Mouse (Mus musculus): ENCODE results near the gene Zbtb9. TPM values are rescaled to one million over a fixed set of nuclear protein-coding genes. Genes with fewer than 3 reads are reported as not detected.
"Not testable (repeated sequence)": the region's sequence is repeated elsewhere in the genome, so short reads cannot be mapped to it uniquely, and the experiment has no call there.

Gene Zbtb9
- total RNA-seq (2021): 10 to 100 TPM; 17.7 to 18.8 TPM

DNA sequence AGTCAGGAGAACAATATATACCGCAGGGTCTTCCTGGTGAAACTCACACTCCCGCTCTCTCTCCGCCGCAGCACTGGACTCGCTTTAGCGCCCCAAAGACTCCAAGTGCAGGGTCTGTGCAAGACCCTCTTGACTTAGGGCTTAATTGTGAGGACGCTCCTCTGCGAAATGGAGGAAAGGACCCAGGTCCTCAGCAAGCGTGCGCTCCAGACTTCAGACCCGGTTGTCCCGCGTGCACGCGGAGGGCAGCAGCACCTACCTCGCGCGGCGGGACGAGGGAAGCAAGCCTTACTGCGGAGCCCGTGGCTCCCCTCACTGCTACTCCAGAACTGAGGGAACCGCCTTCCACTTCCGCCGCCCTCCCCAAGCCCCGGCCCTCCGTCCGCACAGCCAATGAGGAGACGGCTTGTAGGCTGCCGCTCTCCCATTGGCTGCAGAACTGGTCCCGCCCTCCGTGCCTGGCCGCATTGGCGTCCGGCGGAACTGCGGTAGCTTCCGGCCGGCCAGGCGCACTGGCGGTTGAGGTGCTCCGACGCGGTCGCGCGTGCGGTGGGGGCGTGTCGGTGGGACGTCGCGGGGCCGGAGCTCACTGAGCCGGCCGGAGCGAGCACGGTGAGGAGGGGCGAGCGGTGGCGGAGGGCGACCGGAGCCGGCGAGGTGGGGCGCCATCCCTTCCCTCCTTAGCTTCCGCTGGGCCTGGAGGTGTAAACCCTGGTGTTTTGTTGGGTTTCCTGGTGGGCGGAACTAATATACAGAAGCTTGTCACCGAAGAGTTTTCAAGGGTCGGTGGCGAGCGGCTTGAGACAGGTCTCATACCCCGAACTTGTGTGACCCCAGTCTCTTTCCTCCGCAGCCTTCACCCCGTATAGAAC, at the start of gene Zbtb9:
Gene Zbtb9 (plus strand): TSS at position 465 of the 872 bp plus-strand sequence.
- DNase-seq (ENCODE audit: low spot score in 2 of 2): peak; percentile 95 to 98
- intact Hi-C loops (cut with DNase I): loop anchor here (1.0 to 5.0 kb wide), 2 partner anchors 32 to 44 kb away; partner anchors contain the start of gene Syngap1

GRCm38 (mm10) chr17:26925414-26925813, 47.6 kb upstream of the Zbtb9 start:
- DNase-seq (ENCODE audit: low spot score in 2 of 2); intact Hi-C loops (cut with DNase I): not testable (repeated sequence)

GRCm38 (mm10) chr17:26931795-26932194, 41.2 kb upstream of the Zbtb9 start:
- intact Hi-C loops (cut with DNase I): loop anchor here (1.0 kb wide), 1 partner anchor 97 kb away; no protein-coding TSS in a partner anchor
- not testable (repeated sequence) for DNase-seq (ENCODE audit: low spot score in 2 of 2)

DNA sequence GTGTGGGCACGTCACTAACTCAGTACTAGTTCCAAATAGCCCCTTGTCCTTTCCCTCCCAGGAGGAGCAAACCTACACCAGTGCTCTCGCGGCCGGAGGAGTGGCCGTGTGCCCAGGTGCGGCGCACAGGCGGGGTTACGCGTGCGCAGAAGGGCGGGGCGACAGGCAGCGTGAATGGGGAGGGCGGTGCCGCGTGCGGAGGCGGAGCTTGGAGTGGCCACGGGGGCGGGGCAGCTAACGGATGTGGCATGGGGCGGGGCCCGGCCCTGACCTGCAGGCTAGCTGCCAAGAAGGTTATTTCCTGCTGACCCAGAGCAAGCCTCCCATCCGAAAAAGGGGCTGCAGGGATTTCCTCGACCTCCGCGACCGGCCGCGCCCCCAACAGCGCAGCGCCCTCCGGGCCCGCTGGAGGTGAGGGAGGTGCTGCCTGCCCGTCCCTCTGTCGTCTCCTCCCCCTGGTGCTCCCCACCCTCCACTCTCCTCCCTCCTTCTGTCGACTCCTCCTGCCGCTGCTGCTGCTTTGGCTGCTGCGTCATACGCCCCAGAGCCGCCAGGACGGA, 40.0 kb upstream of the Zbtb9 start, which contains the start of gene Phf1:
Gene Phf1 (plus strand): TSS at position 214 of the 560 bp plus-strand sequence.
- intact Hi-C loops (cut with DNase I): loop anchor here (1.0 kb wide), 1 partner anchor 95 kb away; no protein-coding TSS in a partner anchor
- peak; percentile 96 for DNase-seq (ENCODE audit: low spot score in 2 of 2)

DNA sequence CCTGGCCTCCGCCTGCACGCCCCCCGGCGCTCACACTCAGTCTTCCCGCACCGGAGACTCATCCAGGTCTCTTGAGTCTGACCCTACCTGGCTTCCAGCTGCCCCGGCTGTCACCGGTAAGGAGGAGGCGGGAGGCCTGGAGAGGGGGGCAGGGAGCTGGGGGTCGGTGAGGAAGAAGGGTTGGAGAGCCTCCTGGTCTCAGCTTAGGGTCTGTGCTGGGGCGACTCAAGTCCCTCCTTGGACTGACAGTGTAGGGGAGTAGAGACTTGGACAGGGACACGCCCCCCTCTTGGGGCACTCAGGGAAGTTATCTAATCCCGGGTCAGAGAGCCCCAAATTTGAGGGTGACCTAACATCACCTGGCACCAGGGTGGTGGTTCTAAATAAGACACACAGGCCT, 39.5 kb upstream of the Zbtb9 start:
- intact Hi-C loops (cut with DNase I): no loop called here
- no peak for DNase-seq (ENCODE audit: low spot score in 2 of 2)

- intact Hi-C loops (cut with DNase I): no loop called here
- DNase-seq (ENCODE audit: low spot score in 2 of 2): peak in 1 of 2 experiments; percentile 1
Observed at GRCm38 (mm10) chr17:26933885-26934827, 38.8 kb upstream of the Zbtb9 start.

DNA sequence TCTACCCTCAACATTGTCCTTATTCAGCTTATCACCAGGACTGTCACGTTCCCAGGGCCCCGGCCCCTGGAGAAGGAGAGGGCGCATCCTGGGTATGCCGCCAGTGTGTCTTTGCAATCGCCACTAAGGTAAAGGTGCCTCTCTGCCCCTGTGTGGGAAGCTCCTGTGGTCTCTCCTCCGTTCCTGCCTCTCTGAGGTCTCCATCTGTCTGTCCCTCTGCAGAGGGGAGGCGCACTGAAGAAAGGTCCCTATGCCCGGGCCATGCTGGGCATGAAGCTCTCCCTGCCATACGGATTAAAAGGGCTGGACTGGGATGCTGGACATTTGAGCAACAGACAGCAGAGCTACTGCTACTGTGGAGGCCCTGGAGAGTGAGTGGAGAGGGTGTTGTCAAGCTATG, 37.9 kb upstream of the Zbtb9 start:
- DNase-seq (ENCODE audit: low spot score in 2 of 2): no peak
- intact Hi-C loops (cut with DNase I): no loop called here

GRCm38 (mm10) chr17:26936453-26936852, 36.5 kb upstream of the Zbtb9 start:
- DNase-seq (ENCODE audit: low spot score in 2 of 2): no peak
- intact Hi-C loops (cut with DNase I): no loop called here

GRCm38 (mm10) chr17:26936921-26937695, 35.9 kb upstream of the Zbtb9 start:
- DNase-seq (ENCODE audit: low spot score in 2 of 2): peak in 1 of 2 experiments; percentile 1
- intact Hi-C loops (cut with DNase I): no loop called here

GRCm38 (mm10) chr17:26937883-26938695, 34.9 kb upstream of the Zbtb9 start:
- DNase-seq (ENCODE audit: low spot score in 2 of 2): peak in 1 of 2 experiments; percentile 1
- intact Hi-C loops (cut with DNase I): no loop called here

DNA sequence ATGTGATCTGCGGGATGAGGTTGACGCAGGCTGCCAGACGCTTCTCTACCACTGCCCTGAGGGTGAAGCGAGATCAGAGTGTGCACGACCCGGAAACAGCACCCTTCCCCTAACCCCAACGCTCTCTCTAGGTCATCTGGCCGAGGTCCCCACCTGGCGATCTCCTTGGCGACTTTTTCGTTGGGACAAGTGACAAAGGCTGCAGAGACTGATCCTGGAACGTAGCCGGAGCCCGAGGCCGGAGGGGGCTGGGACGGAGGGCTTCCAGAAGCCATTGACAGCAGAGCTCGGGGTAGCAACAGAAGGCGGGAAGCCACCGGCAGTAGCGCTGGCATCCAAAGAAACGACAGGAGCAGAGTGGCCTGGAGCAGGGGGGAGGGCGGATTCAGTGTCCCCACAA, 34.2 kb upstream of the Zbtb9 start:
- intact Hi-C loops (cut with DNase I): loop anchor here (1.0 kb wide), 1 partner anchor 11 kb away; no protein-coding TSS in a partner anchor
- no peak for DNase-seq (ENCODE audit: low spot score in 2 of 2)

- DNase-seq (ENCODE audit: low spot score in 2 of 2): peak; percentile 100
- intact Hi-C loops (cut with DNase I): loop anchor here (1.0 kb wide), 1 partner anchor 10 kb away; no protein-coding TSS in a partner anchor
Observed at GRCm38 (mm10) chr17:26939178-26939972, 33.6 kb upstream of the Zbtb9 start, which contains the start of gene Cuta. Cuta (minus strand) TSS chr17:26939569.

DNA sequence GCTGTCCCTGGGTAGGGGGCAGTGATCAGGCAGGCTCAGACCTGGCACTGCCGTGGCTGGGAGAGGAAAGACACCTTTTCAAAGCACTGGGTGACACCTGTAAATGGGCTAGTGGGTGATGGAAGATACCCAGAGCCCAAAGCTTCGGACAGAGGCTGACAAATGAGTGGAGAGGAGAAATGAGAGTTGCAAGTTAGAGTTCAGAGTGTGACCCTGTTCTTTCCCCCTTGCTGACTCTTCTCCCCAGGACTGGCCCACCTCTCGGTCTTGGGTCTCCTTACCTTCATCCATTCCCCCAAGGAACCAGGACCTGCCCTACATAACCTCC, 33.0 kb upstream of the Zbtb9 start:
- intact Hi-C loops (cut with DNase I): loop anchor here (1.0 to 10.0 kb wide), 2 partner anchors 9 to 185 kb away; no protein-coding TSS in a partner anchor
- peak; percentile 24 to 38 for DNase-seq (ENCODE audit: low spot score in 2 of 2)

DNA sequence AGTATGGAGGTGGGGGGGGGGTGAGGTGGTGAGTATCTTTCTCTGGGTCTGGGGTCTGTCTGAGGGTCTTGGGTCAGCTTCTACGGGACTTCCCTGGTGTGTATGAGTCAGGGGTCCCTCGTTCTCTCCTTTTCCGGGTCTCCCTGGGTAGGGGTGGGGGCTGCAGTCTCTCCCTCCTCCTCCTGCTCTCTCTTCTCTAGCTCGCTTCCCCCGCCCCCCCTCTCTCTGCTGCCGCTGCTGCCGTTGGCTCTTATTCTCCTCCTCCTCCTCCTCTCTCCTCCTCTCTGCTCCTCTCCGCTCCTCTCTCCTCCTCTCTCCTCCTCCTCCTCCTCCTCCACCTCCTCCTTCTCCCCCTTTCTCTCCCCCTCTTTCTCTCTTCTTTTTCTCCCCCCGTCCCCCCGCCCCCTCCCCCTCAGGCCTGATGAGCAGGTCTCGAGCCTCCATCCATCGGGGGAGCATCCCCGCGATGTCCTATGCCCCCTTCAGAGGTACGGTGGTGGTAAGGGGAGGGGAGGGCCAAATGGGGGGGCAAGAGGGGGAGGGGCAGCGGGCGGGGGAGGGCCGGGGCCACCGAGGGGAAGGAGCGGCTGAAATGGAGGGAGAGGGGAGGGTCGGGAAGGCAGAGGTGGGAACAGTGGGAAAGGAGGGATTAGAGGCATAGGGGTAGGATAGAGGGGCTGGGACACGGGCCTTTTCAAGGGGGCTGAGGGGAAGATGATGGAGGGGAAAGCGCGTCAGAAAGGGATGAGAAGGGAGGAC, 31.8 kb upstream of the Zbtb9 start, which contains the start of gene Syngap1:
Gene Syngap1 (plus strand): TSS at position 223 of the 759 bp plus-strand sequence.
- intact Hi-C loops (cut with DNase I): loop anchor here (1.0 to 10.0 kb wide), 2 partner anchors 32 to 184 kb away; partner anchors contain the start of gene Zbtb9
- DNase-seq (ENCODE audit: low spot score in 2 of 2): peak in 1 of 2 experiments; percentile 1

DNA sequence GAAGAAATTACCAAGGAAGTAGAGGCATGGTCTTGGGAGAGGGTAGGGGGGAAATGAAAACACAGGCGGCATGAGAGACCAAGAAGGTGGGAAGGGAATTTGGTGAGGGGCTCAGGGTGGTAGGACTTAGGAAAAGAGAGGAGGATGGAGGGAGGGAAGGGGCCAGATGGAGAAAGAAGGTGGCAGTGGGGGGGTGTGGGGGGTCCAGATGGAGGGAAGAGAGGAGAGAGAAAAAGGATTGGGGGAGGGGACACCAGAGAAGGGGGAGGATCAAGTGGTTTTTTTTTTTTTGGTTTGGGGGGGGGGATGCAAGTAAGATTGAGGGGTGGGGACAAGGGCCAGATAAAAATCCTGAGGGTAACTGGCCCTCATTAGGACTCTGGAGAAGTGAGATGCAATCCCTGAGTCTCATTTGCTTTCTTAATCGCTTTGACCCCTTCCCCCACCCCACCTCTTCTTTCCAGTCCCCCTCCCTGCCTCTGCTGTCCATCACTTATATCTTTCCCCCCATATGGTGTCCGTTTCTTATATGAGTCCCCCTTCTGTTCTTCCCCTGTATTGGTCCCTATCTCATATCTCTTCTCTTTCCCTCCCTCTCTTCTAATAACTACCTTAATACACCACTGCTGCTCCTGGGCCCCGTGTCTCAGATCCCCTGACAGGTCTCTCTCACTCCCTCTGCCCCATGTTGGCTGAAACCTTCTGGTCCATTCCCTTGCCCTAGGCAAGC, 31.0 kb upstream of the Zbtb9 start:
- DNase-seq (ENCODE audit: low spot score in 2 of 2): peak in 1 of 2 experiments; percentile 34
- intact Hi-C loops (cut with DNase I): loop anchor here (1.0 to 10.0 kb wide), 2 partner anchors 31 to 183 kb away; partner anchors contain the start of gene Zbtb9

All from left cerebral cortex, postnatal 25 days (tissue).